Mouse (Mus musculus) hindbrain, embryonic 13.5 days (tissue): ENCODE data around the gene Wdr73. TPM values are rescaled to one million over a fixed set of nuclear protein-coding genes. Genes with fewer than 3 reads are reported as not detected.

ENCODE experiments used
- ATAC-seq: fragments of 200-750 bp; cut with Nextera tagmentation; 2 replicates; pipeline ENCODE4 v1.8.0; 2017; ENCODE audit warnings: moderate TSS enrichment; ENCODE audit not compliant: low FRiP score
- H3K27ac ChIP-seq: fragments of 300-500 bp; sonication (generic); 2 replicates; pipeline ENCODE4 v1.5.1; 2015; ENCODE audit warnings: inconsistent platforms, mild to moderate bottlenecking, moderate library complexity
- H3K27me3 ChIP-seq: fragments of 300-500 bp; sonication (generic); 2 replicates; pipeline ENCODE4 v1.6.1; 2015; ENCODE audit warnings: mild to moderate bottlenecking, inconsistent platforms
- H3K36me3 ChIP-seq: fragments of 300-500 bp; sonication (generic); 2 replicates; pipeline ENCODE4 v1.6.1; 2015; ENCODE audit warnings: mild to moderate bottlenecking, inconsistent platforms
- H3K4me1 ChIP-seq: fragments of 300-500 bp; sonication (generic); replicated peaks from 2 replicates; pipeline ENCODE4 v1.6.1; 2015; ENCODE audit warnings: inconsistent platforms
- H3K4me2 ChIP-seq: fragments of 300-500 bp; sonication (generic); 2 replicates; pipeline ENCODE4 v1.6.1; 2015; ENCODE audit warnings: inconsistent platforms, mild to moderate bottlenecking, moderate library complexity
- H3K4me3 ChIP-seq: fragments of 300-500 bp; sonication (generic); 2 replicates; pipeline ENCODE4 v1.5.1; 2015; ENCODE audit warnings: mild to moderate bottlenecking, inconsistent platforms
- H3K9ac ChIP-seq: fragments of 300-500 bp; sonication (generic); 2 replicates; pipeline ENCODE4 v1.6.1; 2015; ENCODE audit warnings: mild to moderate bottlenecking, inconsistent platforms
- H3K9me3 ChIP-seq: fragments of 300-500 bp; sonication (generic); 2 replicates; pipeline ENCODE4 v1.6.1; 2016; ENCODE audit warnings: inconsistent platforms
- WGBS: fragments of 180-500 bp; shearing (Covaris S2); methylation state at CpG from one replicate; pipeline ENCODE4 v1.1.7; 2015; 5-methylcytosine and 5-hydroxymethylcytosine counted together
- polyA plus RNA-seq: library from polyadenylated mRNA; unstranded; fragments of >200 nt; fragmentation: Nextera tagmentation; extraction: Ambion mirVana; gene quantifications from 2 replicates; pipeline ENCODE4 v1.2.1, GENCODE M21; 2015

The Wdr73 gene
- polyA plus RNA-seq, 1 experiment from 2014 or later: 36.5 TPM

DNA sequence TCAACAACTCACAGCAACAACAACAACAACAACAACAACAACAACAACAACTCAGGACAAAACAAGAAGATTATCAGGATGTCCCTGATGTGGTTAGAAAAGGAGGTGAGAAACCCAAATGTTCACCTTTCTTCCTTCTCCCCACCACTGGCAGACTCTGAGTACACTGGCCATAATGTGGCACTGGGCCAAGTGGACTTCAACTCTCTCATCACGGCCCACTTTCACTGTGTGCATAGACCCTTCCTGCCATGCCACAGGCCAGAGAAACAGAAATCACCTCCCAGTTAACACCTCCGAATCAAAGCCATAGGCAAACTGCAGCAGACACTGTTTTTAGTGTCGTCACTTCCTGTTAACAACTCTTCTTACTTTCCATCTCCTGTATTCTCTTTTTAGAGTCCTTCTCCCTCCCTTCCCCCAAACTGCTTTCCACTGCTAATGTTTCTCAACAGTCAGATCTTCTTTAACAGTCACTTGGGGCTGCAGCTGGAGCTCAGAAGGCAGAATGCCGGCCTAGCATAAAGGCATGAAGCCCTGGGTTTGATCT, 16.9 kb upstream of the Wdr73 start:
- H3K4me3 ChIP-seq: no peak overlapping the region
- ATAC-seq: no peak
- no peaks in the 10 kb centered on the region for H3K9me3 ChIP-seq
- H3K4me2 ChIP-seq: no peak overlapping the region
- H3K9ac ChIP-seq: no peak overlapping the region
- no peak overlapping the region for H3K27ac ChIP-seq
- peaks cover 83% of the 10 kb centered on the region for H3K36me3 ChIP-seq
- H3K27me3 ChIP-seq: no peaks in the 10 kb centered on the region
- 91% methylated on average over 4 of the region's 4 CpGs for WGBS
- no peaks in the 10 kb centered on the region for H3K4me1 ChIP-seq

GRCm38 (mm10) chr7:80912496-80912895, 11.4 kb upstream of the Wdr73 start:
- Histone ChIP-seq H3K9ac (no peak overlapping the region), H3K36me3 (peaks cover 85% of the 10 kb centered on the region), H3K27me3 (no peaks in the 10 kb centered on the region), H3K4me3 (no peak overlapping the region), H3K9me3 (no peaks in the 10 kb centered on the region), H3K4me2 (no peak overlapping the region), H3K4me1 (no peaks in the 10 kb centered on the region), H3K27ac (no peak overlapping the region)
- no peak for ATAC-seq
- 89% methylated on average over 8 of the region's 8 CpGs for WGBS

DNA sequence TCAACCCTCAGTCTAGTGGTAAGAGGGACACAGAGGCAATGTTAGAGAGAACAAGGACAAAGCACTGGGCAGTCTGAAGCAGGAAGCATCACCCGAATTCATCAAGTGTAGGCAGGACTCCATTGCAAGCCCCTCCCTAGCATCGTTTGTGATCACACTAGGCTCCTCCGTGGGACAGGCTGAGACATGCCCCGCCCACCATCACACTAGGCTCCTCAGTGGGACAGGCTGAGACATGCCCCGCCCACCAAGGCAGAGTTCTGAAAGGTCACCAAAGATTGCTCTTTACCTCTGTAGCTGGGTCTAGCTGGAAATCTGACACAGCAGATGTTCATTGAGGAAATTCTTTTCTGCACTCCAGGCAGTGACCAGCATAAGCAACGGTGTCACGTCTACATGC, 10.0 kb upstream of the Wdr73 start:
- Histone ChIP-seq H3K4me3 (no peak overlapping the region), H3K27ac (no peak overlapping the region), H3K27me3 (no peaks in the 10 kb centered on the region), H3K9me3 (no peaks in the 10 kb centered on the region), H3K4me2 (no peak overlapping the region), H3K9ac (no peak overlapping the region), H3K36me3 (peaks cover 85% of the 10 kb centered on the region), H3K4me1 (no peaks in the 10 kb centered on the region)
- ATAC-seq: no peak
- 81% methylated on average over 7 of the region's 7 CpGs for WGBS

DNA sequence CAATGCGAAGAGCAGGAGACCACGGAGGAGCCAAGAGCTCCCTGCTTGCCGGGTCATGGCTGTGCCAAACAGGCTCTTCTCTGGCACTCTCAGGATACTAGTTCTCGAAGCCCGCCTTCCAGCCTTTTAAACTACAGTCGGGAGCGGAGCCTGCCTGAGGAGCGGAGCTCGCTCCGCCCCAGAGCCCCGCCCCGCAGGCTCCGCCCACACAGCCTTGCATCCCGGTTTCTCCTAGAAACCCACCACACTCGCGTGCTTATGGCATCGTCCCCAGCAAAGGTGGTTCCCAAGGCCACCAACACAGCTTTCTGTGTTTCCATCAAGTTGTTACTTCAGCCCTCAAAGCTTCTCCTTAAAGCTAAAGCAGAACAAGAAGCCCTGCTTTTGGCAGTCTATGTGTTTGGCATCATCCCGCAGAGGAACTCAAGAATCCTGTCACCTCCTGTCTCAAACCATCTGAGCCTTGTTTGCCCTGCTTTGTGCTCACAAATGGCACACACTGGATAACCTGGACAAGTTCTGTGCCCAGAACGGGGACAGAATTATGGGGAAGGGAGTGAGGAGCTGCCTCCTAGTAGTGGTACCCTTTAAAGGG, 3.9 kb upstream of the Wdr73 start, which contains the start of gene Nmb:
Gene Nmb, minus strand, starts transcription at position 156 of the 595 bp plus-strand sequence.
- peaks cover 50% of the 10 kb centered on the region for H3K36me3 ChIP-seq
- peak; percentile 60 for ATAC-seq
- peak within 1 kb of the TSS; percentile 71 for H3K9ac ChIP-seq
- H3K4me3 ChIP-seq: peak within 1 kb of the TSS; percentile 42
- H3K9me3 ChIP-seq: no peaks in the 10 kb centered on the region
- WGBS: 4% methylated on average over 19 of the region's 19 CpGs
- H3K27me3 ChIP-seq: no peaks in the 10 kb centered on the region
- H3K27ac ChIP-seq: 0 out of 2 replicates have a peak within 1 kb of the TSS, but pooled peaks have one; percentile 18
- peaks cover 29% of the 10 kb centered on the region for H3K4me1 ChIP-seq
- H3K4me2 ChIP-seq: peak within 1 kb of the TSS; percentile 83

DNA sequence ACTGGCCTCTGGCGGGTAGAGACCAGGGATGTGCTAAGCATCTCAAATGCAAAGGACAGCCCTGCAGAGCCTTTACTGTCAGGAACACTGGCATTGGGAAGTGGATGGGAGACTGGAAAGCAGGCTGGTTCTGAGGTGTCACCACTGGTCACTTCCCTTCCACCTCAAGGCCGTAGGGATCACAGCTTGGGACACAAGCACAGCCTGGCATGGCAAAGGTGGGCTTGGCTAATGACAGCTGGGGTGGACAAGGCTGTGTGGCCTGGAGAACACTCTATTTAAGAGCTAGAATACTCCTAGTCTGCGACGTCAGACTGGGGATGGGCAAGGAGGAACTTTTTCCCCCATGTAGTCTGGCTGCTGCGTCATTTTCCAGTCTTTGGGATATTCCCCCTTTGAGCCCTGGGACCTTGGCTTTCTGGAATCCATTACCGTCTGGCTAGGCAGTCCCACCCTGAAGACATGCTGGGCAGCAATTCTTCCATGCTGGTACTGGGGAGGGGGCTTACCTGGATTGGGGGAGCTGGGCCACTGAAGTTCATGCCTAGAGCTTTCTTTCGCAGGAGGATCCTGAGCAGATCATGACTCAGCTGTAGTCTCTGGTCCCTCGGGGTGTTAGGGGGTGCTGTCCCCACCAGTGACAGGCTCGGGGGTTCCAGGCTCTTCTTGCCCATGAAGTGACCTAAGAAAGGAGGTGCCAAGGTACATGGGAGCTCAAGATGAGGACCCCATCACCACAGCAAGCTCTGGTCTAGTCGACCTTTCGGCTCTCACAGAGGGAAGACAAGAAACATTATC, 2.8 kb upstream of the Wdr73 start:
- WGBS: 86% methylated on average over 11 of the region's 11 CpGs
- H3K9me3 ChIP-seq: no peaks in the 10 kb centered on the region
- H3K4me1 ChIP-seq: peaks cover 35% of the 10 kb centered on the region
- H3K4me3 ChIP-seq: no peak overlapping the region
- peak overlapping the region; percentile 83; the same call in 1 of the 2 replicates for H3K4me2 ChIP-seq
- H3K27ac ChIP-seq: no peak overlapping the region
- no peak overlapping the region for H3K9ac ChIP-seq
- ATAC-seq: no peak
- H3K36me3 ChIP-seq: peaks cover 39% of the 10 kb centered on the region
- no peaks in the 10 kb centered on the region for H3K27me3 ChIP-seq

DNA sequence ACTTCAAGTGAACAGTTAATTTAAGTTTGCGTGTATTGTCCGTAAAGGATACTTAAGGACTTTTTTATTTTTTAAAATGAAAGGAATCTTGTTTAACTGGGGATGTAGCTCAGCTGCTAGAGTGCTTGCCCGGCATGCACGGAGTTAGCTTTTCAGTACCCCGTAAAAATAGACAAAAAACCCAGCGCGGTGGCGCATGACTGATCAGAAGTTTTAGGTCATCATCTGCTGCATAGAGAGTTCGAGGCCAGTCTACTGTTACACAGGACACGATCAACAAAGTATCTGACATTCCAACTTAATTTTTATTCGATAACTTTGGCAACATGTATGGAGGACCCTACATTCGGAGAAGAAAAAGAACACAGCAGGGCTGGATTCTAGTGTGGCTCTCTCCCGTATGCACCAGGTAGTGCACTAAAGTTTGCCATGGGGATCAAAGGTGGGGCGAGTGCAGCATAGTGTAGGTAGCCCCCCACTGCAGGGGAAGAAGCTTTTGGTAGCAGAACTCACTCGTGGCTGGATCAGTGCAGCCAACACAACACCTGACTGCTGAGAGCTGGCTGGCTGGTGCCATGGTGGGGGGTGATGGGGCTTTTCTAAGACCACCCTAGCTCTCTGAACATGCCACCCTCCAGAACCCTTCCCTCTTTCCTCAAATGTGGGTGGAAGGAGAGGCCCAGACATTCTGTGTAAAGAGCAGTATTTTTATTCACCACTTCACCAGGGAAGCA, 639 bp upstream of the Wdr73 start:
- H3K27me3 ChIP-seq: no peaks in the 10 kb centered on the region
- no peaks in the 10 kb centered on the region for H3K9me3 ChIP-seq
- peak; percentile 16 for ATAC-seq
- 37% methylated on average over 15 of the region's 15 CpGs for whole genome bisulfite sequencing
- H3K9ac ChIP-seq: peak overlapping the region; percentile 79
- peak overlapping the region; percentile 72 for H3K4me3 ChIP-seq
- H3K4me2 ChIP-seq: peak overlapping the region; percentile 86
- peak overlapping the region; percentile 83 for H3K27ac ChIP-seq
- peaks cover 35% of the 10 kb centered on the region for H3K4me1 ChIP-seq
- H3K36me3 ChIP-seq: peaks cover 44% of the 10 kb centered on the region

DNA sequence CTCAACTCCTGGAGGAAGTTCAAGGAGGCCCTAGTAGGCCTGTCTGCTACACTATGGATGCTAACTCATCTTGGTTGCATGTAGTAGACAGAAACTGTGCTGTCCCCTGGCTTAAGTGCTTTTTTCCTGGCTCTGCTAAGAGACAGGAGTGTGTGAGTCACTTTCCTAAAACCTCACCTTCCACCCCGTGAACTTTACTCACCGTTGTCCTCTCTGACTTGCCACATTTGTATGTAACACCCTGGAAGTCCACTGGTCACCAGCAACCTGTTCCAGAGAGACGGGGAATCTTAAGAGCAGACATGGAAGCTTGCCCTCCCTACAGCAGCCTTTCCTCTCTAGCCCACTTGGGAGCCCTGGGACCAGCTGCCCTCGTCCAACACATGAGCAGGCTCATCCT, 3.3 kb downstream of the Wdr73 start:
- H3K4me1 ChIP-seq: peaks cover 21% of the 10 kb centered on the region
- no peaks in the 10 kb centered on the region for H3K9me3 ChIP-seq
- H3K36me3 ChIP-seq: peaks cover 59% of the 10 kb centered on the region
- H3K9ac ChIP-seq: no peak overlapping the region
- no peaks in the 10 kb centered on the region for H3K27me3 ChIP-seq
- WGBS: 90% methylated on average over 4 of the region's 4 CpGs
- no peak for ATAC-seq
- no peak overlapping the region for H3K4me2 ChIP-seq
- no peak overlapping the region for H3K4me3 ChIP-seq
- no peak overlapping the region for H3K27ac ChIP-seq

DNA sequence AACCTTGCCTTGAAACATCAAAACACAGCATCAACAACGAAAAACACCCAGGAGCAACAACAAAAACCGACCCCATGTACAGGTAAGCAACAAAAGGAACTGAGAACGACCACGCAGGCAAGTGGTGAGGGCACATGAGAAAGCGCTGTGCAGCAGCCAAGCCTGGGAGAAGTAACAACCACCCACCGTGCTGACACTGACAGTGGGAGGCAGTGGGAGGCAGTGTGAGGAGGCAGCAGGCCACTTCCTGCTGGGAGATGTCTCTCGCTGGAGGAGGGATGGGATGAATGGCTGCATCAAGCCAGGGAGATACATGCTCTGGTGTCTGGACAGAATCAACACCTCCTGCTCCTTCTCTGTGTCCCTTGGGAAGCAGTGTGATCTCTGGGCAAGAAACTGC, 3.9 kb downstream of the Wdr73 start:
- no peak overlapping the region for H3K27ac ChIP-seq
- H3K27me3 ChIP-seq: no peaks in the 10 kb centered on the region
- H3K4me1 ChIP-seq: peaks cover 20% of the 10 kb centered on the region
- no peaks in the 10 kb centered on the region for H3K9me3 ChIP-seq
- ATAC-seq: no peak
- no peak overlapping the region for H3K4me2 ChIP-seq
- H3K4me3 ChIP-seq: no peak overlapping the region
- peaks cover 64% of the 10 kb centered on the region for H3K36me3 ChIP-seq
- H3K9ac ChIP-seq: no peak overlapping the region
- 87% methylated on average over 7 of the region's 7 CpGs for WGBS

GRCm38 (mm10) chr7:80894815-80895519, 6.1 kb downstream of the Wdr73 start:
- ATAC-seq: no peak
- no peaks in the 10 kb centered on the region for H3K9me3 ChIP-seq
- H3K9ac ChIP-seq: no peak overlapping the region
- H3K4me1 ChIP-seq: peaks cover 5% of the 10 kb centered on the region
- no peak overlapping the region for H3K4me2 ChIP-seq
- H3K4me3 ChIP-seq: no peak overlapping the region
- WGBS: 93% methylated on average over 14 of the region's 14 CpGs
- peak overlapping the region; percentile 12; the same call in 1 of the 2 replicates for H3K27ac ChIP-seq
- H3K36me3 ChIP-seq: peaks cover 82% of the 10 kb centered on the region
- no peaks in the 10 kb centered on the region for H3K27me3 ChIP-seq

DNA sequence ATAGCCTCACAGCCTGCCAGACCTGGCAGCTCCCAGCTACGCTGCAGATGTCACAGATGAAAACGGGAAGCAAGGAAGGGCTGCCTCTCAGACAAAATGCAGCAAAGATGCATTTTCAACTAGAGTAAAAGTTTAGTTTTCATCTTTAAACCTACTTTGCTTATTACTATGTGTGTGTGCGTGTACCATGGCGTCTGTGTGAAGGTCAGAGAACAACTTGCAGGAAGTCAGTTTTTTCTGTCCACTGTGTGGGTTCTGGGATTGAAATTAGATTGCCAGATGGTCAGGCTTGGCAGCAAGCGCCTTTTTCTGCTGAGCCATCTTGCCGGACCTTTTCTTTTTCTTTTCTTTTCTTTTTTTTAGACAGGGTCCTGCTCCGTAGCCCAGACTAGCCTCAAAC, 6.9 kb downstream of the Wdr73 start:
- no peak for ATAC-seq
- no peaks in the 10 kb centered on the region for H3K27me3 ChIP-seq
- H3K4me3 ChIP-seq: no peak overlapping the region
- H3K9me3 ChIP-seq: no peaks in the 10 kb centered on the region
- H3K36me3 ChIP-seq: peaks cover 86% of the 10 kb centered on the region
- peaks cover 6% of the 10 kb centered on the region for H3K4me1 ChIP-seq
- WGBS: 83% methylated on average over 7 of the region's 7 CpGs
- peak overlapping the region; percentile 6; the same call in 1 of the 2 replicates for H3K9ac ChIP-seq
- no peak overlapping the region for H3K27ac ChIP-seq
- H3K4me2 ChIP-seq: no peak overlapping the region

DNA sequence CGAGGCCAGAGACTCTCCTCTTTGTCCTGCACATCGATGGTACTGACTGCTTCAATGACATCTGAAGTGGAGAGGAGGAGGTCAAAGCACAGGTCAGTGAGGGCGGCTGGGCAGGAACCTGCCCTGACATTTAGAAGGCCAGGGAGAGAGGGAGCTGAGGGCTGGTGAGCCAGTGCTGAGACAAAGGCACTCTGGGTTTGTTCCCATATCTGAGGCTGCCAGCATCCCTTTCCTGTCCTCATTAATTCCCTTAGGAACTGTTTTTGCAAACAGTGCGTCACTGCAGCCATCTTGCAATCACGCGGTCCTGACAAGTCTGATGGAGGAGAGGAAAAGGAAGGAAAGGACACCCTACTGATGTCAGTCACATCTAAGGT, 7.3 kb downstream of the Wdr73 start:
- no peaks in the 10 kb centered on the region for H3K9me3 ChIP-seq
- H3K27ac ChIP-seq: 0 out of 2 replicates have a peak overlapping the region, but pooled peaks have one; percentile 48
- no peak for ATAC-seq
- H3K9ac ChIP-seq: peak overlapping the region; percentile 6; the same call in 1 of the 2 replicates
- peaks cover 84% of the 10 kb centered on the region for H3K36me3 ChIP-seq
- no peak overlapping the region for H3K4me3 ChIP-seq
- H3K4me1 ChIP-seq: peaks cover 11% of the 10 kb centered on the region
- 82% methylated on average over 6 of the region's 6 CpGs for WGBS
- H3K4me2 ChIP-seq: no peak overlapping the region
- H3K27me3 ChIP-seq: no peaks in the 10 kb centered on the region
